Mouse (Mus musculus) ovary, postnatal 36 days (tissue): Measurements from ENCODE around the gene Acsl1.

ENCODE experiments used
- DNase-seq: peaks from one replicate; pipeline ENCODE4 v3.0.0; 2022; ENCODE audit warnings: low spot score, mixed read lengths

Gene Acsl1

DNA sequence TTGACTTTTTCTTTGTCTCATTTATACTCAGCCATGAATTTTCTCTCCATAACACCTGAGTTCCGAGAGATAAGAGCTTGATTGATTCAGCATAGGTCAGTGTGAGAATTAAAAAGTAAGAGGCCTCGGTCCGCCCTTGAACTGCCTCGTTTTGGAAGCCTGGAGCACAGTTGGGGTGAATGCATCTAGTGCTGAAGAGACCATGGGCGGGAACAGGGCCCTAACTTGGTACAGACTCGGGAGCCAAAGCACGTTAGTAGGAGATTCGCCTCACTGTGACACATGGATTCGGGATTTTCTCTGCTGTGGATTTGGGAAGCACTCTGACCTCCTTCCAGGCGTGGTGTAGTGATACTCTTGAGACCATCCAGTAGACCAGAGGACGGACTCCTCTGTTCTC lies 4.6 kb downstream of the Acsl1 start:
- DNase-seq = no peak

DNA sequence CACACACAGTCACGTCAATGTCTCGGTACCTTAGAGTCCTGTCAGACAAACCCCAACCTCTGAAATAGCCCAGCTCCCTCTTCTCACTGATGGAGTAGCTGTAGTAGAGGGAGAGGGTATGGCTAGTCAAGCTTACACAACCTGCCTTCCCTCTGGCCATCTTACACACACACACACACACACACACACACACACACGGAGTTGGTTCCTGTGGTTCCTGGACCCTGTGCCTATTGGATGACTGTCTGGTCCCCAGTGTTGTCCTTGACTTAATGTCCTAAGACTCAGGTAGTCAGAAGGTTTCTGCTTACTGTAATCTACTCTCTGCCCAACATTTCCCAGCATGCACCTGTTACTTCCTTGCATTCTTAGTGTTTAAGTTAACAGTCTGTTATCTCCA lies 5.1 kb downstream of the Acsl1 start:
- DNase-seq = no peak

DNA sequence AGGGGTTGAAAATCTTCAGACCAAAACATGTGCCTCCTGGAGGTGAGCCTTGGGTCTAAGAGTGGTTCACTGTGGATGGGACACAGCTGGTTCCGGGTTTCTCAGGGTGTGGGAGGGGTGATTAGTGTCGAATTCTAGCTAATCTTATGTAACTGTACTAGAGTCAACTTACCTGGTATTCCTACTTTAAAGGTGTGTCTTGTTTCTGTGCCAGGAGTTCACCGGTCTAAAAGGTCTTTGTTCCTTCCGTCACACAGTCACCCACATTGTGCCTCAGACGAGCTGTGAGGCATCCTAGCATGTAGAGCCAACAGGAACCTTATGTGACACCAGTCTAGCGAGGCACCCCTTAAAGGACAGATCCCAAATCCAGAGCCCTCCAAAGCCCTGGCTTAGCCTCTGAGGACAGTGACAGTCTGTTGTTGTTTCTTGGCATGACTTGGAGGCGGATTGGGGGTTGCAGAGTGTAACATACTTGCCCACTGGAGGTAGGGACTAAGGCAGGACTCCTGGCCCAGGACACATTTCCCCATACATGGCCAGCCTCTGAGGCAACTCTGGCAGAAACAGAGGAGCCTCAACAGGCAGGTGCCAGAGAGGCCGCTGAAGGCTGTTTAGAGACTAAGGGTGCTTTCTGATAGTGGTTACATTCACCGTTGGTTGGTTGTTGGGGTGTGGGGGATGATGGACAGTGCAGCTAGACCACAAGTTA lies 7.1 kb downstream of the Acsl1 start:
- no peak for DNase-seq

DNA sequence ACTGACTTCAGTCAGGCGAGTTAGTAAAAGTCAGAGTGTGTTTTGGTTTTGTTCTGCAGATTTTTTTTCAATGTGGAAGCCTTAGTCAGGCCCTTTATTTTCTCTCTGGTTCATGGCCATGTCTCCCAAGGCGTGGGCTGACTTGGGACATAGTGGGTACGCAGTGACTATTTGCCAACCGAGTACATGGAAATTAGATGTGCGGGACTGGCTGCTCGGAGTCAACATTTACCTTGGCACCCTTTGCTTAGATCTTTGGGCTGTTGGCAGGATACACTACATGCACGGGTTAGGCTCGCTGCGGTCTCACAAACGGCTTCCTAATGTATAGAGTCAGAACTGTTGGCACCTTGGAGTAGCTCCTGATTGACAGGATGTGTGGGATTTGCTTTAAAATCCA lies 7.9 kb downstream of the Acsl1 start:
- DNase-seq = no peak

DNA sequence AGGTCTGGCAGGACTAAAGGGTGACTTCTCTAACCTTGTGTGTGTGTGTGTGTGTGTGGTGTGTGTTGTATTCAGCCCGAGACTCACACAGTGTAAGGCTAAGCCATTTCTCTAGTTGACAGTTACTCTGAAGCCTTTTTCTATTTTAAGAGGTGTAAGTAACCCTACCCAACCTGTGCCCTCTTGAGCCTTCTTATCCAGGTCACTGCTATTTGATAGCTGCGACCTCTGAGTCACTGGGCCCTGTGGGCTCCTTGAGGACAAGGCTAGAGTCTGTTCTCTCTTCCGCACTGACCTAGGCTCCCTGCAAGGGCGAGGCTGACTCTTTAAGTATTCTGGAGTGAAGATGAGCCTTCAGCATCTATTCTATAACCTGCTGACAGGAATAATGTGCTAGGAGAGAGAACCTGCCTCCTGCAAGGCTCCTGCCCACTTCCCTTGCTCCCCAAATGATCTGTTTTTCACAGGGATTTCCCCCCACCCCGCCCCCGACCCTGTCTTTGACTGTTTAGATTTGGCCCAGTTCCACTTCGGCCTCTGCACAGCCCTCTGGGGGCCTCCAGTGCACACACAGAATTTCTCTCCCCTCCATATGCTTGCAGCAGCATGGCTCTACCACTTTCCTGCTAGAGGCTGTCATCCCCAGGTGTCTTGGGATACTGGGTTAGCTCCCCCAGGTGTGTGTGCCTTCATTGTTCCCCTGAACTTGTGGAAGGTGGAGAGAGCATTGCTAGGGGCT lies 9.1 kb downstream of the Acsl1 start:
- no peak for DNase-seq

DNA sequence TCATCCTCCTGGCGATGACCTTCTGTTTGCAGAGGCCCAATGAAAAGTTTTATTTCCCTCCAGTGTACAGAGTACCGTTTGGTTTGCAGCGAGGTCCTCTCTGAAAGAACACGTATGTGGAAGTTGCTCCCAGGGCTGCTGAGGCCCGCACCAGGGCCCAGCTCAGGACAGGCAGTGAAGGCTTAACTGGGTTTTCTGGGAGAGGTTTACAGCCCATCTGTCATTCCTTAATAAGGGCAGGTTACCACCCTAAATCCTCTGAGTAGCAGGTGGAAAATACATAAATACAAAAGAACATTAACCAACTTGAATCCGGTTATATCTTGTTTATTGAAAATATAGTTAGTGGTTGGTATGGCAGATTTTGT lies 9.7 kb downstream of the Acsl1 start:
- DNase-seq = no peak

DNA sequence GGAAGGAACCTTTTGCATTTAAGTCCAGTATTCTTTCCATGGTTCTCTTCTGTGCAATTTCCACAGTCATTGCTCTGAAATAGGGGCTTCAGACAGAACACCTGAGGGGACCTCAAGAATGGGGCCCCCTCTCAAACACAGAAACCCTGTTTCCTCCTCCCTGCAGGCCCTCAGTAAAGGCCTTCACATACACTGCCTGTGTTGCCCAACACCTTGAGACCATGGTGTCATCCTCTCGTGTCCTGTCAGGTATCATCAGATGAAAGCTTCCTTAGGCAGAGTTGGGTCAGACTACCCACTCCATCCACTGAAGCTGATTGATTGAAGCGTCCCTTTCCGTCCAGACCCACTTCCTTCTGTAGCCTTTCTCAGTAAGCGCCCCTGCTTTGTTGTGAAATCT lies 11.9 kb downstream of the Acsl1 start:
- DNase-seq = no peak

DNA sequence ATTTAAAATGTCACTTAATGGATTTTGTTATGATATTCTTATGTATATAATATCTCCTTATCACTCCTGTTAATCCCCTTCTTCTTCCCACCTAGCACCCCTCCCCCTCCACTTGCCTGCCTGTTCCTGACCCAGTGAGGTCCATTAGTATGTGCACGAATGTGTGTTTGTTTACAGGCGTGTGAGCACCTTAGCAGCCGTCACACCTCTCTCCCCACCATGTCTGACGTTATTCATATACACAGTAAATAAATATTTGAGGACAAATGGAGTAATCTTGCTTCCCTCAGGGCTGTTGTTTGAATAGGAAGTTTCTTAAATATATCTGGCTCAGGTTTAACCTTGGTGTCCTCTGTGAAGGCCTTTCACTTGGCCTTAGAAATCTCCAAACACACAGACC lies 12.4 kb downstream of the Acsl1 start:
- DNase-seq = no peak

DNA sequence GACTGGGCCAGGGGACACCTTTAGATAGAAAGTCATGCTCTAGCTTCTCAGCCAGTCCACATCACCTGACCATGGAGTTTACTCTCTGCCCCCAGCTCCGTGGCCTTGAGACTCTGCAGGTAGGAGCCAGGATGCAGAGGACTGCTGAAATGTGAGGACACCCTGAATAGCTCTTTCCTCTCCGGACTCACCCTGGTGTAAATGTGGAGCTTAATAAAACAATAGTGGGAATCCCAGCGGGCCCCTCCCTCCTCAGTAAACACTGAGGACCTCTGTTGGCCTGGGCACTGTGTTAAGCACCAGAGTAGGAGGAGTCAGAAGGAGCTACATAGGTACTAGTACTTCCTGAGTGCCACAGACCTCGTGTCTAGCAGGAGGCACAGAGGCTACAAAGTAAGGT lies 13.2 kb downstream of the Acsl1 start:
- DNase-seq = no peak

DNA sequence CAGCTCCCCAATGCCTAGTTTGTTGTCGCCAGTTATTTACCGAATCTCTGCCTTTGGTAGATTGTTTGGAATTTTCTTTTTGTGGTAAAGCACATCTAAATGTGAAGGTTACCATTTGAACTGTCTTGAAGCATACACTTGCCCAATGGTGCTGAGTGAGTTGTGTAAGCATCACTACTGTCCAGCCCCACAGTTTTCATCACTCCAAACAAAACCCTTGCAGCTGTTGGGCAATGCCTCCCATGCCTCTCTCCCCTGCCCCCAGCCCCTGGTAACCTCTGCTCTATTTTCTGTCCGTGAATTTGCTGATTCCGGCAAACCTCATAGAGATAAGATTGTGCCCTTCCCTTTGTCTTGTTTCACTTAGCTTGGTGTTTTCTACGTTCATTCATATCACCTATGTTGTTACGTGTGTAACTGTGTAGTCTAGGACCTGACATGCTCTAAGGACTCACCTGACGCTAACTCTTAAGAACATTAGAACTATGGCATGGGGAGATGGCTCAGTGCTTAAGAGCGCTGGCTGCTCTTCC lies 14.2 kb downstream of the Acsl1 start:
- no peak for DNase-seq

DNA sequence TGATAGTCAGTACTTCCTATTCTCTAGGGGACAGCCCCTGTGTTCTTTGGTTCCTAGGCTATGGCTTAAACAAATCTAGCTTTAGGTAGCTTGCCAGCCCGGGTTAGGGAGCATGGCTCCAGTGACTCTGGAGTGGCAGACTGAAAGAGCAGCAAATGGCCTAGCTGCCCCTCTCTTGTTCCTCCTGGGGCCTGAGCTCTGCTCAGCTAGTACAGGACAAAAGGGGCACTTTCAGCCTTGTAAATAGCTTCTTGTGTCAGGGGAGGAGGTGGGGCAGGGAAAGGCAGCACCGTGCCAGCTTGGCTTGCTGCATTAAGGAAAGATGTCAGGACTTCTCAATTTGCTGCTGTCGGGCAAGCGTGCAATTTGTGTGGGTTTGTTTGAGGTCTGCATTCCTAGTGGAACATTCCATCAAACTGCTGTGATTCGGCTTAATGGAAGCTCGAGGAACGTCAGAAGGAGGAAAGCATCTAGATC lies 17.3 kb downstream of the Acsl1 start:
- no peak for DNase-seq

DNA sequence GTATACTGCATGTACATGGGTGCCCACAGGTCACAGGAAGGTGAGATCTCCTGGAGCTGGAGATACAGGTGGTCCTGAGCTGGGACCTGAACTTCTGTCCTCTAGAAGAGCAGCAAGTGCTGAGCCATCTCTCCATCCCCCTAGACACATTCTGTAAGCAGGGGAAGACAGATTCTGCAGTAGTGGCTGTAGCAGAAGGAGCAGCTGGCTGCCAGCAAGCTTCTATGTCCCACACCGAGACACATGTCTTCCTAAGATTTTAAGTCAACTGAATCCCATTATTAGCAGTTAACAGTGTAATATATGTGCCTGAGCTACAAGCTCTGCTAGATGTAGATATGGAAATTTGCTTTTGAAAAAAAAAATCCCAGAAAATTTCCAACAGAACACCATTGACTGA lies 18.4 kb downstream of the Acsl1 start:
- no peak for DNase-seq

DNA sequence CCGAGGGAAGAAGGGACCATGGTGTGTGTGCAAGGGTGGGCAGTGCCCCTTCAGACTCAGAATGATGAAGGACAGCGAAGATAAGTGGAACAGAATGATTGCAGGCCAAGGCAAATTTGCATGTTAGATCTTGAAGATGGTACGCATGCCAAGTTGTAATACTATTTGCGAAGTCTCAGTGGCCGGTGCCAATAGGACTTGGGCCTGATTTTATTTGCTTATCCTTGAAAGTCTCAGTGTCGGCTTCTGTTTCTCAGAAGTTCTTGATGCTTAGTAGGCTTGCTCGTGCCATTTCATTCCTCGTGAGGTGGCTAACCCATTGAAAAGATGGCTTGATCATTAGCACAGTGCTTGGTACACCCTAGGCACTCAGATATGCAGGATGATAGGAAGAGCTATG lies 19.4 kb downstream of the Acsl1 start:
- DNase-seq = no peak

DNA sequence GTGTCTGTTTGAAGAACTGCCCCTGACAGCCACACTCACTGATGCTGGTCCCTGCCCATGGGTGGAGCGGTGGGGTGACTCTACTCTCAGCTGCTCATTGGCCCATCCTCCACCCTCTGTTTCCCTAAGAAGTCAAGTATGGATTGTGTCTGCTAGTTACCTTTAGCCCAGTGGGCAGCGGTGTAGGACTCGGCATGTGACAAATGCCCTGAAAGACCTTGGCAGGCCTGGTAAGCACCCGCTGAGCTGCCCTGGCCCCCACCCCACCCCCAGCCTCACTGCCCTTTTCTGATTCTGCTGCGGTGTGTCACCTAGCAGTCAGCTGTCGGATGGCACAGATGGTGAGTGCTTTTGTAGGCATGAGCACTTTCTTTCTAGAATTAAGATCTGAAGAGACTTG lies 20.0 kb downstream of the Acsl1 start:
- no peak for DNase-seq

DNA sequence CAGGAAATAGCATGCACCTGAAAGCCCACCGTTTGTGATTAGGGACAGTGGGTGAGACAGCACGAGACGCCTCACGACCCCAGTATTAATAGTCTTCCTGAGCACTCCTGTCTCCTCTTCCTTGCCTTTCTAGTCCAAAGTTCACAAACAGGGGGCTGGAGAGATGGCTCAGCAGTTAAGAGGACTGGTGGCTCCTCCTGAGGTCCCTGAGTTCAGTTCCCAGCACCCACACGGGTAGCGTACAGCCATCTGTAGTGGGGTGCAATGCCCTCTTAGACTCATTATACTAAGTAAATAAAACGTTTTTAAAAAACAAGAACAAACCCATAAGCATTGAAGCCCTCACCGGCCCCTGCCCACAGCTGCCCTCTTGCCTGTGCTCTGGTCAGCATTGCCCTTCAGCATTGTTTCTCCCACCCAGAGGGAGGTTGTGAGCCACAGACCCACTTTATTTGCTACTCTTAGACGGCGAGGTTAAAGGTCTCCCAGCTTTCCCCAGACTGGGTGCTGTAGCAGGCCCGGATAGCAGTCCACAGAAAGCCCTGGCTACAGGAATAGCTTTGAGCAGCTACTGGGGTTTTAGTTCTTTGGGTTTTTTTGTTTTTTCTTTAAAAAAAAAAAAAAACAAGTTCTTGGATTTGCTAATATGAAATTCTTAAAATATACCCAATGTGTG lies 22.8 kb downstream of the Acsl1 start:
- DNase-seq = no peak

DNA sequence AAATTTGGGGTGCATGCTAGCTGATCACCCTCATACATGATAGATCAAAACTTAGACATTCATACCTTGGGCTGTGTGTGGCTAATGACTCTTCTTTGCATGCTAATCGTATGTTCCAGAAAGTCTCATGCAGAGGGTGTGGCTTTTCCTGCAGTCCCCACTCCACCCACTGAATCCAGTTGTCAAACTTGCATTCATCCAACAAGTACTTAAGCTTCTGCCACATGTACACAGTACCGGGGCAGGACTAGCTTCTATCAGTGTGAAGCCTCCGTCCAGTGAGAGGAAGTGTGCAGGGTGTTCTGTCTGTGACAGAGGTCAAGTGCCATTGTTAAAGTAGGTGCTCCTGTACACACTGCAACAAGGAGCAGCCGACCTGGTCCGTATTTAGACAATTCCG lies 26.0 kb downstream of the Acsl1 start:
- no peak for DNase-seq

DNA sequence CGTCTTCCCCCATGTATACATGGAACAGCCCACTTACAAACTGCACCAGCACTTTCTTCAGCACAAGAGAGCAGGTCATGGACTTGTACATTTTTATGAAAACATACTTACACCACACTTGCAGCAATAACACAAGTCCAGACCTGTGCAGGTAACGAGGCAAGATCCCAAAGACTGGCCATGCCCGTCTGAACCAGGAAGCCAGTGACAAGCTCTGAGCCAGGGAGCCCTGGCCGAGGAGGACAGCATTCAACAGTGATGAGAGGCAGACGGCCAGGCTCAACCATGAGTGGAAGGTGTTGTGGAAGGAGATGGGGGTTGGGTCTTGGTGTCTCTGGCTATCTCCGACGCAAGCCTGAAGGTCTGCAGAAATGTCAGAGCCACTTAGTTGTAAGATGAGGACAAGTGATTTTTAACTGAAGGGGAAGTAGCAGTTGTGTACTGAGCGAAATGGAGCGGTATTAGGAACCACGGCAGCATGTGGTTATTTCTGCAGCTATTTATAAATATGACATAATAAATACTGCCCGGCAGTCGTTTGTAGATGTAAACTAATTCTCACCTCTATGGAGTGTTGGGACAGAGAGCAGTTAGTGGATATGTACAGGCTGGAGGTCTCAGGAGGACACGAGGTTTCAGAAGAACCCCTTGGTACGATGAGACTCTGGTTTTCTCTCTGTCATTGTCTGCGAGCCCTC lies 26.6 kb downstream of the Acsl1 start:
- no peak for DNase-seq

DNA sequence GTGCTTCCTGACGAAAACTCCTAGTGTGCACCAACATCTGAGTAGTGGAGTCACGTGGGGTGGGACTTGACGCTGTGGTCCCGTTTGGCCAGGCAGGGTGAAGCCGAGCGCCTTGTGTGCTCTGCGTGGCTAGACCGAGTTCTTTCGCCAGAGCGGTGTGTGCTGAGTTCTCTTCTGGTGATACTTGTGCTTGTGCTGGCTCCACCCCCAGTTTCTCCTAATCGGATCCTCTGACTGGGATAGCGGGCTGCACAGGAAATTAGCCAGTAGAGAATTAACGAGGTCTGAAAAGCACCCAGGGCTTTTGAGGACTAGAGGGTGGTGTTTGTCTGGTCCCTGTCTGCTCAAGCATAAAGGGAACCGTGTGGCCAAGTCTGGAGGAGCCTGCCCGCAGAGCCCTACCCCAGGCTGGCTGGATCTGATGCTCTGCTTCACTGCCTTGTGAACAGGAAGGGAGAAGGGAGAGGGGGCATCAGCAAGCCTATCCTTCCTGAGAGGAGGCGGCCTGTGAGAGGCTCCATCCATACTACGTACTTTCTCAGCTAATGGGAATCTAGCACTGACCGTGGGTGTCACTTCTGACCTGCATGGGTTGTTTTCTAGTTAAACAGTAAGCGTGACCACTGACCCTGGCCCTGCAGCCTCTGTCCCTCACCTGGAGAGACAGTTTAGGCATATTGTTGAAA lies 28.7 kb downstream of the Acsl1 start:
- DNase-seq = no peak

DNA sequence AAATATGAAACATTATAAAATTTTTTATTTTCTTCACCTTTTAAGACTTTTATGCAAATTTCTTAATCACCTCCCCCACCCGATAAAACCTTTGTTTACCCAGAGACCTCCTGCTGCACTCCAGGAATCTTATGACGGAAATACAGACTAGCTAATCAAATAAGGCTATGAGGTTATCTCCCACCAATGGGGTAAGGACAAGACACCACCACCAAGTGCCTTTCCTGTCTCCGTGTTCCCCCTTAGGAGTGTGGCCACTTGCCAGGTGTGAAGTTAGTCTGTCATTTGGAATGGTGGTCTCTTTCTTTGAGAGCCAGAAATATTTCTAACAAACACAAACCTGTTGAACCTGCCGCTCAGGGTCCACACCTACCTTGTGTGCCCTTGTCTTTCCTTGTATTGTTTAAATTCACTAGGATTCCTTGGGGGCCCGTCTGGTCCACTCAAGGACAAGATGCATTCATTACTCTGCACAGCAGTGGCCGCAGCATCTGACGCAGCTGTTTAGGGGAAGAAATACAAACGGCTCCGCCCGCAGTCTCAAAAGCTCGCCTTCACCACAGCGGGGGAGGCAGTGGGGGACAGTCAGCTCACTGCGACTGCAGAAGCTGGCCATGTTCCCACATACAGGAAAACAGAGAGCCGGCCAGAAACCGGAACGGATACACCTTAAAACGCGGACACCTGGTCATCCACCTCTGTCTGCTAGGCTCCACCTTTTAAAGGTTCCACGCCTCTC lies 31.7 kb downstream of the Acsl1 start:
- no peak for DNase-seq

DNA sequence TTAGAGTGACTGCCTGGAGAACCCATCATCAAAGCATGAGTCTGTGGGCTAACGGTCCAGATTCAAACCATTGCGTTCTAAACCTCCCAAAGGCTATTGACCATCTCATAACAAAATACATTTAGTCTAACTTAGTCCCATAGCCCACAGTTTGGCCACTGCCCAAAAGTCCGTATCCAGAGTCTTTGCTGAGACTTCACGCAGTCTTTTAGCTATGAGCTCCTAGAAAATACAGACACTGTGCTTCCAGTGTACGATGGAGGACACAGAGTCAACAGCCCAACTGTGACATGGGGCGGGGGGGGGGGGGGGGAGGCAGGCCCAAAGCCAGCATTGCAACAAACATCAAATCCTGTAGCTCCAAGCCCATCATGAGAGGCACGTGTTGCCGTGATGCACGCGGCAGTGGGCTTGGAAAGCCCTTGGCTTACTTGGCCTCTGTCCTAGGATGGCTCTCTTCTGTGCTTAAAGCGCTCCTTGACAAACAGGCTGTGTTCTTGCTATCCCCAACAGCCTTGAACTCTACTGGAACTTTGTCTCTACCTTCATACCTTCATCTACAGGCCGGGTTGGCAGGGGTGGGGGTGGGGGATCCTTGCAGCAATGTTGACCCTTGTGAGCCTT lies 32.3 kb downstream of the Acsl1 start:
- DNase-seq = no peak

DNA sequence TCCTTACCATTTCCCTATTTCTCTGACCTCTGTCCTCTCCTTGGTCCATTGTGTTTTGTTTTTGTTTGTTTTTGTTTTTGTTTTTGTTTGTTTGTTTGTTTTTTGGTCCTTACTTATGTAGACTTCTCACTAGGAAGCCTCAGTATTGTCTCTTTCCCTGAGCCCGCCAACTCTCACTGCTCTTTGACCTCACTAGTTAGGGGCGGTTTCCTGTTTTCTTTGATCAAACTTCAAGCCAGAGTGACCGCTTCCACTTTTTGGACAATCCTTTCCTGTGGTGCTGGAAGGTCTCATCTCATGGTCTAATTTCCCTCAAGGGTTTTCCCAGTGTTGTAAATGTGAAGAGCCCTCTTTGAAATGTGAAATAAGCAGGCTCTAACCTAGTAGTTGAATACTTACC lies 33.4 kb downstream of the Acsl1 start:
- no peak for DNase-seq
